Mouse (Mus musculus): Measurements from ENCODE around the gene Rundc3a. TPM values are rescaled to one million over a fixed set of nuclear protein-coding genes. Genes with fewer than 3 reads are reported as not detected.

Gene Rundc3a
- polyA plus RNA-seq, 1 experiment from 2014 or later, result 117 TPM

DNA sequence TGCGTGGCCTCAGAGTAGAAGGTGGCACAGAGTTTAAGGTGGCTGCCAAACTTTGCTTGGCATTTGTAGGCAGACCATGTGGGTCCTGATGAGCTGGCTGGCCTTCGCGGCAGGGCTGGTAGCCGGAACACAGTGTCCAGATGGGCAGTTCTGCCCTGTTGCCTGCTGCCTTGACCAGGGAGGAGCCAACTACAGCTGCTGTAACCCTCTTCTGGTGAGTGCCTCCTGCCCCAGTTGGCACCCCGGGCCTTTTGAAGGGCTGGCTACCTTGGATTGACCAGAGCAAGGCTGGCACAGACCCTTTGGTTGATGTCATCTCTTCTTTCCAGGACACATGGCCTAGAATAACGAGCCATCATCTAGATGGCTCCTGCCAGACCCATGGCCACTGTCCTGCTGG lies 39.7 kb downstream of the Rundc3a start:
- Histone ChIP-seq H3K4me3 (no peak overlapping the region), H3K9ac (replicated peaks) (no peak overlapping the region; the same call in 1 of the 2 replicates), H3K27ac (replicated peaks) (no peak overlapping the region), H3K36me3 (peaks cover 36% of the 10 kb centered on the region), H3K4me1 (peaks cover 27% of the 10 kb centered on the region), H3K4me2 (replicated peaks) (no peak overlapping the region), H3K9me3 (no peaks in the 10 kb centered on the region), H3K27me3 (peaks cover 26% of the 10 kb centered on the region)
- WGBS, result 91% methylated on average over 6 of the region's 6 CpGs
- no peak for ATAC-seq (ENCODE audit: low FRiP score, low read depth)

DNA sequence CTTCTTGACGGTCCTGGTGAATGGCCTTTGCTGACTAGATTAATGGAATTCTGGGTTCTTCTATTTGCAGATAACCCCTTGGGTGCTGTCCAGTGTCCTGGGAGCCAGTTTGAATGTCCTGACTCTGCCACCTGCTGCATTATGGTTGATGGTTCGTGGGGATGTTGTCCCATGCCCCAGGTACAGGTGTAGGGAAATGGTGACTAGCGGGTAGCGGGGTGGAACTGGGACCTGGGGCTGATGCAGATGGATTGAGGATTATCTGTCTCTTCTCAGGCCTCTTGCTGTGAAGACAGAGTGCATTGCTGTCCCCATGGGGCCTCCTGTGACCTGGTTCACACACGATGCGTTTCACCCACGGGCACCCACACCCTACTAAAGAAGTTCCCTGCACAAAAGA lies 40.7 kb downstream of the Rundc3a start:
- no peak overlapping the region for H3K27ac ChIP-seq (replicated peaks)
- peaks cover 29% of the 10 kb centered on the region for H3K27me3 ChIP-seq
- H3K4me3 ChIP-seq, result no peak overlapping the region
- H3K9ac ChIP-seq (replicated peaks), result no peak overlapping the region
- no peak overlapping the region for H3K4me2 ChIP-seq (replicated peaks)
- no peak for ATAC-seq (ENCODE audit: low FRiP score, low read depth)
- WGBS, result 88% methylated on average over 7 of the region's 7 CpGs
- peaks cover 37% of the 10 kb centered on the region for H3K4me1 ChIP-seq
- H3K36me3 ChIP-seq, result peaks cover 44% of the 10 kb centered on the region
- H3K9me3 ChIP-seq, result no peaks in the 10 kb centered on the region

DNA sequence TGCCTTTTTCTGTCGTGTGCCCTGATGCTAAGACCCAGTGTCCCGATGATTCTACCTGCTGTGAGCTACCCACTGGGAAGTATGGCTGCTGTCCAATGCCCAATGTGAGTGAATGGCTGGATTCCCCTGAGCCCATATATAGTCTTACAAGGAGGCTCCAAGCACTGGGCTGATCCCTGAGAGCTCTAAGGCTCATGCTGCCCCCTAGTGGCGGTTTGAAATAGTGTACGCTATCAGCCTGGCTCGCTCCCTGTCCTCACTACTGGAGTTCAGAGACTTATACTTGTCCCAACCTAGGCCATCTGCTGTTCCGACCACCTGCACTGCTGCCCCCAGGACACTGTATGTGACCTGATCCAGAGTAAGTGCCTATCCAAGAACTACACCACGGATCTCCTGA lies 41.2 kb downstream of the Rundc3a start:
- Histone ChIP-seq H3K27ac (replicated peaks) (no peak overlapping the region), H3K36me3 (peaks cover 50% of the 10 kb centered on the region), H3K4me3 (no peak overlapping the region), H3K9ac (replicated peaks) (0 out of 2 replicates have a peak overlapping the region, but pooled peaks have one; percentile 6), H3K9me3 (no peaks in the 10 kb centered on the region), H3K4me2 (replicated peaks) (no peak overlapping the region), H3K27me3 (peaks cover 29% of the 10 kb centered on the region), H3K4me1 (peaks cover 39% of the 10 kb centered on the region)
- 10% methylated on average over 7 of the region's 7 CpGs for WGBS
- peak; percentile 16; the same call in 1 of the 2 replicates for ATAC-seq (ENCODE audit: low FRiP score, low read depth)

DNA sequence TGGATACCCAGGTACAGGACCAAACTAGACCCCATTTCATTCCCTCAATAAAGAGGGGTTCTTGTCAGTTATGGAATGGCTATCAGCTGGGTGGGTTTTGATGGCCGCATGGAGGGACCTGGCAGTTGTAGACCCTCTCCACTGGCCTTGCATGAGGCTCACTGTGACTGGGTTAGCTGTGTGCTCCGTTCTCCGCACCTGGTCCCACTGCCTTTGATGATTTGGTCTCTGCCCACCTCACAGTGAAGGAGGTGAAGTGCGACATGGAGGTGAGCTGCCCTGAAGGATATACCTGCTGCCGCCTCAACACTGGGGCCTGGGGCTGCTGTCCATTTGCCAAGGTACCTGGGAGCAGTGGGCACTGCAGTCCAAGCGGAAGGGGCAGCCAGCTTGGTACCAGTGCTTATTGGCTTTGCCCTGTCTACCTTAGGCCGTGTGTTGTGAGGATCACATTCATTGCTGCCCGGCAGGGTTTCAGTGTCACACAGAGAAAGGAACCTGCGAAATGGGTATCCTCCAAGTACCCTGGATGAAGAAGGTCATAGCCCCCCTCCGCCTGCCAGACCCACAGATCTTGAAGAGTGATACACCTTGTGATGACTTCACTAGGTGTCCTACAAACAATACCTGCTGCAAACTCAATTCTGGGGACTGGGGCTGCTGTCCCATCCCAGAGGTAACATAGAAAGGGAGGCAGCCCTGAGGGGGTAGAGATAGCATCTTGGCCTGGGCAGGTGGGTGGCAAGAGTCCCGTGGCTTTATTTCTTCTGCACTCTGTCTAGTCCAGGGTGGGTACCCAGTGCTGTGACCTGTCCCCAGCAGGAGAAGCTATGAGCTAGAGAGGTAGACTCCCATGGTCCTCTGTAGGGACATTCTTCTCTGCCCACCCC lies 41.9 kb downstream of the Rundc3a start:
- H3K9ac ChIP-seq (replicated peaks), result 0 out of 2 replicates have a peak overlapping the region, but pooled peaks have one; percentile 6
- ATAC-seq (ENCODE audit: low FRiP score, low read depth), result no peak
- H3K4me2 ChIP-seq (replicated peaks), result no peak overlapping the region
- 94% methylated on average over 11 of the region's 11 CpGs for WGBS
- H3K9me3 ChIP-seq, result no peaks in the 10 kb centered on the region
- H3K27ac ChIP-seq (replicated peaks), result no peak overlapping the region
- peaks cover 56% of the 10 kb centered on the region for H3K36me3 ChIP-seq
- H3K4me1 ChIP-seq, result peaks cover 33% of the 10 kb centered on the region
- H3K27me3 ChIP-seq, result peaks cover 32% of the 10 kb centered on the region
- H3K4me3 ChIP-seq, result no peak overlapping the region

DNA sequence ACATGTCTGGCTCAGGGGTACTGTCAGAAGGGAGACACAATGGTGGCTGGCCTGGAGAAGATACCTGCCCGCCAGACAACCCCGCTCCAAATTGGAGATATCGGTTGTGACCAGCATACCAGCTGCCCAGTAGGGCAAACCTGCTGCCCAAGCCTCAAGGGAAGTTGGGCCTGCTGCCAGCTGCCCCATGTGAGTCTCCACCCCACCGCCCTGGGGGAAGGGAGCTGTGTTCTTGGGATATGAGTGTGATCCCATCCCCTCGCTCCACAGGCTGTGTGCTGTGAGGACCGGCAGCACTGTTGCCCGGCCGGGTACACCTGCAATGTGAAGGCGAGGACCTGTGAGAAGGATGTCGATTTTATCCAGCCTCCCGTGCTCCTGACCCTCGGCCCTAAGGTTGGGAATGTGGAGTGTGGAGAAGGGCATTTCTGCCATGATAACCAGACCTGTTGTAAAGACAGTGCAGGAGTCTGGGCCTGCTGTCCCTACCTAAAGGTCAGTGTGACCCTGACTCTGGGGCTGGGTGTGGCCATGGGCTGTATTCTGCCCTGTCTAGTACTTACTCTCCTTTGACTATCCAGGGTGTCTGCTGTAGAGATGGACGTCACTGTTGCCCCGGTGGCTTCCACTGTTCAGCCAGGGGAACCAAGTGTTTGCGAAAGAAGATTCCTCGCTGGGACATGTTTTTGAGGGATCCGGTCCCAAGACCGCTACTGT lies 42.7 kb downstream of the Rundc3a start:
- H3K4me2 ChIP-seq (replicated peaks), result no peak overlapping the region
- H3K4me1 ChIP-seq, result peaks cover 27% of the 10 kb centered on the region
- no peak for ATAC-seq (ENCODE audit: low FRiP score, low read depth)
- no peaks in the 10 kb centered on the region for H3K9me3 ChIP-seq
- H3K27ac ChIP-seq (replicated peaks), result no peak overlapping the region
- no peak overlapping the region for H3K9ac ChIP-seq (replicated peaks)
- 93% methylated on average over 18 of the region's 18 CpGs for WGBS
- H3K36me3 ChIP-seq, result peaks cover 65% of the 10 kb centered on the region
- peaks cover 40% of the 10 kb centered on the region for H3K27me3 ChIP-seq
- no peak overlapping the region for H3K4me3 ChIP-seq

DNA sequence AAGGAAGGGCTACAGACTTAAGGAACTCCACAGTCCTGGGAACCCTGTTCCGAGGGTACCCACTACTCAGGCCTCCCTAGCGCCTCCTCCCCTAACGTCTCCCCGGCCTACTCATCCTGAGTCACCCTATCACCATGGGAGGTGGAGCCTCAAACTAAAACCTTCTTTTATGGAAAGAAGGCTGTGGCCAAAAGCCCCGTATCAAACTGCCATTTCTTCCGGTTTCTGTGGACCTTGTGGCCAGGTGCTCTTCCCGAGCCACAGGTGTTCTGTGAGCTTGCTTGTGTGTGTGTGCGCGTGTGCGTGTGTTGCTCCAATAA lies 43.2 kb downstream of the Rundc3a start:
- peaks cover 70% of the 10 kb centered on the region for H3K36me3 ChIP-seq

DNA sequence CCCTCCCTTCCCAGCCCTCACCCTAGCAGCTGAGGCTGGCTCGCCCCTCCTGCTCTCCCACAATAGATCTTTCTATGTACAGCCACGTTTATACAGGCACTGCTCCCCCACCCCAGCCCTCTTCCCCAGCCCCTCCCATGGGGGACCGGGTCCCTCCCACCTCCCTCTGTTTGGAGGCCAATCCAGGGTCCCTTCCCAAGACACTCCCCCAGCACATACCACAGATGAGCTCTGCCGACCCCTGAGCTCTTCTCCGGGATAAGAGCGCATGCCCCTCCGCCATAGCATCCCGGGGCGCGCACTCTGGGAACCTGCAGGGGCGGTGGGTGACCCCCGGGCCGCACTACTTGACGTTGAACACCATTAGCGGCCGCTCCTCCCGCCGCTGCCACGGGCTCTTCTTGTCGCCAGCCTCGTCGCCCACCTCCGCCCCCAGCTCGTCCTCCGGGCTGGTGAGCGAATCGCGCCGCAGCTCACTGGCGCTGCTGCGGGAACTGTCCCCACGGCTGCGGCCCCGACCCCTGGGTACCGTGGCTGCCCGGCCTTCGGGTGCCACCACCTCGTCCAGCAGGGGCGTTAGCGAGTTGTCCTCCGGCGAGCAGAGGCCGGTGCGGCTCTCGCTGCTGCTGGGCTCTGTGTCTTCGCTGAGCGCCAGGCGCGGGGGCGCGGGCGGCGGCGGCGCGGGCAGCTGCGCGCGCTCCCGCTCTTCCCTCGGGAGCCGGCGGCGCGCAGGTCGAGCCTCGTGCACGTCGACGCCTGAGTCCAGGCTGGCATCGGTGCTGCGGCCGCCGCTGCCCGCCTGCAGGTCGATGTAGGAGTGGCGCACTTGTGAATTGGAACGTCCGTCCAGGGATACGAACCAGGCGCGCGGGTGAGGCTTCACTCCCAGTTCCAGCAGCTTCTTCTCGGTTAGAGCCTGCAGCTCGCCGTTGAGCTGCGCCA lies 44.2 kb downstream of the Rundc3a start:
- 3% methylated on average over 86 of the region's 87 CpGs for WGBS
- peaks cover 23% of the 10 kb centered on the region for H3K4me1 ChIP-seq
- H3K4me2 ChIP-seq (replicated peaks), result peak overlapping the region; percentile 57
- H3K9me3 ChIP-seq, result no peaks in the 10 kb centered on the region
- H3K27me3 ChIP-seq, result peaks cover 40% of the 10 kb centered on the region
- peaks cover 80% of the 10 kb centered on the region for H3K36me3 ChIP-seq
- peak; percentile 31 for ATAC-seq (ENCODE audit: low FRiP score, low read depth)
- peak overlapping the region; percentile 54 for H3K27ac ChIP-seq (replicated peaks)
- H3K4me3 ChIP-seq, result peak overlapping the region; percentile 35
- H3K9ac ChIP-seq (replicated peaks), result peak overlapping the region; percentile 39

More for the DNA sequence above, 43.2 kb downstream of the Rundc3a start:
- H3K4me1 ChIP-seq, result peaks cover 23% of the 10 kb centered on the region
- WGBS, result 88% methylated on average over 10 of the region's 10 CpGs
- no peaks in the 10 kb centered on the region for H3K9me3 ChIP-seq
- H3K27ac ChIP-seq (replicated peaks), result no peak overlapping the region
- no peak overlapping the region for H3K9ac ChIP-seq (replicated peaks)
- no peak for ATAC-seq (ENCODE audit: low FRiP score, low read depth)
- no peak overlapping the region for H3K4me2 ChIP-seq (replicated peaks)
- H3K27me3 ChIP-seq, result peaks cover 40% of the 10 kb centered on the region
- no peak overlapping the region for H3K4me3 ChIP-seq

DNA sequence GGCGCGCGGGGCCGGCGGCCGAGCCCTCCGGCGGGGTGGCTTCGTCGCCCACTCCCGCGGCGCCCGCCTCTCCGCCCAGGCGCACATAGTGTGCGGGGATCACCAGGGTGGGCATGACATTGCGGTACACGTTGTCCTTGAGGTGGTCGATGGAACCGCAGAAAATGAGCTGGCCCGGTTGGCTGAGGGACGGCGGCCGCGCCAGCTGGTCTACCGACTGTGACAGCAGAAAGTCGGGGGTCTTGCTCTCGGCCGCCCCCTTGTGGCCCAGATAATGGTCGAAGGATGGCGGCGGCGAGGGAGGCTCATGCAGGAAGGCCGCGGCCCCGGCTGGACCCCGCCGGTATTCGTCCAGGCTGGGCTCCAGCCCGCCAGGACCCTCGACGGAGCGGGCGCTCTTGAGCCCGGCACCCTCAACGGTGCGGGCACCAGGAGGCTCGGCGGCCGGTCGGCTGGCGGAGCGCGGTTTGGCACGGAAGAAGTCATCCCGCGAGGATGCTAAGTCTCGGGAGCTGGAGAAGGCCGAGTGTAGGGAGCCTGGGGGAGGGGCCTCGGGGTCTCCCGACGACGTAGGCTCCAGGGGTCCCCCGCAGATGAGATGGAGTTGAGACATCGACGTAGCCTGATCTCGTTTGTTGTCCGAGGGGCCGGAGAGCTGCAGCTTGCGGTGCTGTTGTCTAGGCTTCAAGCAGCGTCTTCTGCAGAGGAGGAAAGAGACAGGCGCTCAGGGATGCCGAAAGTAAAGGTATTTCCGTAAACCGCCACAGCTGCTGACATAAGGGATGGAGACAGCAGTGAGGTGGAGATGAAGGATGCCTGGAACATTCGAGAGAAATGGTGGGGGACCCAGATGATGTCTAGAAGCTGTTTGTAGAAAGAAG lies 45.2 kb downstream of the Rundc3a start:
- peak overlapping the region; percentile 35 for H3K4me3 ChIP-seq
- H3K9ac ChIP-seq (replicated peaks), result peak overlapping the region; percentile 39; the same call in 1 of the 2 replicates
- no peaks in the 10 kb centered on the region for H3K9me3 ChIP-seq
- ATAC-seq (ENCODE audit: low FRiP score, low read depth), result peak; percentile 45
- H3K36me3 ChIP-seq, result peaks cover 84% of the 10 kb centered on the region
- H3K27ac ChIP-seq (replicated peaks), result peak overlapping the region; percentile 44; the same call in 1 of the 2 replicates
- WGBS, result 8% methylated on average over 74 of the region's 77 CpGs
- peaks cover 30% of the 10 kb centered on the region for H3K27me3 ChIP-seq
- peaks cover 24% of the 10 kb centered on the region for H3K4me1 ChIP-seq
- H3K4me2 ChIP-seq (replicated peaks), result peak overlapping the region; percentile 57

DNA sequence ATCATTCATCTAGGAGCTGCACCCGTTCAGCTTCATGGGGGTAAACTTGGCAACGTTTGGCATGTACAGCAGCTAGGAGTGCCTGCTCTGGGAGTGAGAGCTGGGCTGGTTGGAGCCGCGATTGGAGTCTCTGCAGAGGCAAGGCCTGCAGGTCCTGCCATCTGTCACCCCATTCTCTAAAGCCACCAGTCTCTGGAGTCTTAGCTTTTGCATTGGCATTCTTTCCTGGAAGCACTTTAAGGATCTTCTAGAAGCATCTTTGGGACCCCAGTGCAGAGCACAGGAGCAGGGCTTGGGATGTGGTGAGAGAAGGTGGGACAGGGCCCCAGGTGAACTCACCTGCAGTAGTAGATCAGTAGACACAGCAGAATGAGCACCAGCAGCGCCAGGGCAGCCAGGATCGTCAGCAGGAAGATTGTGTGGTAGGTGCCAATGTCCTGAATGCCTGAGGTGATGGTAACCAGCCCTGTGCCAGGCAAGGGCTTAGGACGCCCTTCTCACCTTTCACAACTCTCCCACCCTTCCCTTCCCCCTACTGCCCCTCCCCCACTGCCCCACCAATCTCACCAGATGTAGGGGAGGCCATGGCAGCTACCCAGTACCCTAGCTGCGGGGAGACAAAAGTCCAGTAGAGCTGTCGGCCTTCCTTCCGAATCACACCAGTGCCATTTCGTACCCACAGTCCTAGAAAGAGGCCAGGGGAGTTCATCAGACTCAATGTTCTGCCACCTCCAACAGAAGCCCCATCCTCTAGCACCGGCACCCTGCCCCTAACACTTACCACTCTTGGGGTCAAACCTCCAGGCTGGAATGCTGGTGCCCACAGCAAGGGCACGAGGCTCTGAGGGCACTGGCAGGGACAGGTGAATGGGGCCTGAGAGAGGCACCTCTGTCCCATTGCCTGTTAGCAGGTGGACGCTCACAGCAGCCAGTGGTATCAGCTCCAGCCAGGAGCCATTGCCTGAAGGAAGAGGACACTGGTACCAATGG lies 46.2 kb downstream of the Rundc3a start:
- H3K27ac ChIP-seq (replicated peaks), result no peak overlapping the region
- H3K4me2 ChIP-seq (replicated peaks), result no peak overlapping the region
- H3K9ac ChIP-seq (replicated peaks), result no peak overlapping the region
- 80% methylated on average over 14 of the region's 14 CpGs for WGBS
- no peaks in the 10 kb centered on the region for H3K9me3 ChIP-seq
- peaks cover 88% of the 10 kb centered on the region for H3K36me3 ChIP-seq
- peaks cover 29% of the 10 kb centered on the region for H3K27me3 ChIP-seq
- H3K4me1 ChIP-seq, result peaks cover 33% of the 10 kb centered on the region
- H3K4me3 ChIP-seq, result no peak overlapping the region
- ATAC-seq (ENCODE audit: low FRiP score, low read depth), result no peak

DNA sequence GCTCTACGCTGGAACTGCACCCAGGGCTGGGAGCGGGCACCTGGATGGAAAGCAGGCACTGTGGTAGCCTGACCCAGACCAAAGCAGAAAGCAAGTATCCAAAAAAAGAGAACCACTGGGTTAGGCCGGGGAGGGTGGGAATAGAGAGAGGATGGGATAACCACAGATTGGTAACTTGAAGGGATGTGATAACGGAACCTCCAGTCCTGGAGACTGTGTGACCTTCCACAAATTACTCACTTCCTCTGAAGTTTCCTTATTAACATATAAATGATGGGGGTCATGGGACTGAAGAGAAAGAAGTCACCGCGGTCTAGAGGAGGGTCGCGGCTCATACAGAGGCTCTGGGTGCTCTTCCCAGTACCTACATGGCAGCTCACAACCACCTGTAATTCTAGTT lies 47.1 kb downstream of the Rundc3a start:
- no peak overlapping the region for H3K4me3 ChIP-seq
- H3K4me1 ChIP-seq, result peaks cover 42% of the 10 kb centered on the region
- H3K9ac ChIP-seq (replicated peaks), result no peak overlapping the region
- no peaks in the 10 kb centered on the region for H3K9me3 ChIP-seq
- H3K36me3 ChIP-seq, result peaks cover 81% of the 10 kb centered on the region
- no peak for ATAC-seq (ENCODE audit: low FRiP score, low read depth)
- peaks cover 29% of the 10 kb centered on the region for H3K27me3 ChIP-seq
- H3K27ac ChIP-seq (replicated peaks), result no peak overlapping the region
- H3K4me2 ChIP-seq (replicated peaks), result no peak overlapping the region
- 91% methylated on average over 8 of the region's 8 CpGs for WGBS
